Mouse (Mus musculus) megakaryocyte, embryonic 14.5 days (primary cell): ENCODE data around the gene Myd88.

Experiments
- FLI1 ChIP-seq: IDR thresholded peaks from 2 replicates; pipeline ENCODE4 v1.6.1; 2012; ENCODE audit warnings: low read length, inconsistent platforms, mixed read lengths
- GATA1 ChIP-seq: IDR thresholded peaks from 3 replicates; pipeline ENCODE4 v1.6.1; 2012; ENCODE audit warnings: mixed read lengths, low read length, inconsistent platforms, borderline replicate concordance

DNA sequence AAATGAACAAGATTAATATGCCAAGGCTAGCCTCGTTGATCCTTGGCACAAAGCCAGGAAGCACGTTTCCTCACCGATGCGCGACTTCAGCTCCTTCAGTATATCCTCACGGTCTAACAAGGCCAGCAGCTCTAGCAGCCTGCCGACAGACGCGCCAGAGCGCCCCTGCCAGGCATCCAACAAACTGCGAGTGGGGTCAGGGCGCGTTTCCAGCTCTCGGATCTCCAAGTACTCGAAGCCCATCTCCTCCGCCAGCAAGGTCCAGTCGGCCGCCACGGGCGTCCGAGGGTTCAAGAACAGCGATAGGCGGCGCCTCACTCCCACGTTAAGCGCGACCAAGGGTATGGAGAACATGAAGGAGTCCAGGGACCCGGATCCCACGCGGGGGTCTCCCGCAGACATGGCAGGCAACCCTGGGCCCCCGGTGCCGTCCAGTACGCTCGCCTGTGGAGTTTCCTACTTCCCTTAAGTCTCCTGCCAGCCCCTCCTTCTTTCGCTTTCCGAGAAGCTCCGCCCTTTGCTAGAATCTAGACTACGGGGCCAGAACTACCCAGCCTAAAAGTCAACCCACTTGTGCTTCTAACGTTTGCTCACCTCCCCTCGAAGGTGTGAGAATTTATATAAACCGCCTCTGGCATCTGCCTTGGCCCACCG, 1.5 kb downstream of the Myd88 start, which contains the start of gene Acaa1a:
- TF ChIP-seq GATA1 (no peak), FLI1 (no peak)
